Comparison of ENCODE assay signal across 32 mouse cellular contexts in the genomic region with DNA sequence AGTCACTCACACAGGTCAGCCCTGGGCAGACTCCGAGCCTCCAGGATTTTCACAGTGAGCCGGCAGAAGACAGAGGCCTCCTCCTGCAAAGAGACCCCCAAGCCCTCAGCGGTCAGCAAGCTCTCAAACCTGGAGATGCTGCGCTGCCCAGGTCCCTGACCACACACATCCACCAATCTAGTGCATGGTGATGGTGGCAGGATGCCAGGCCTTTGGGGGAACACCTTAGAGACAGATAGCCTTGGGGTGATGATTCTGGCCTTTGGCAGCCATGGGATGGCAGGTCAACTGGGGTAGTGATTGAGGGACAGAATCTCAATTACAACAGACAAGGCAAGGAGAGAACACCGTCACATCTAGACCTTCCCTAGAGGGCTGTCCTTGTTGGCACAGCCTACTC. TPM values are rescaled to one million over a fixed set of nuclear protein-coding genes. Genes with fewer than 3 reads are reported as not detected.
A peak's percentile ranks its signal among the peaks of the same experiment; 100 is the strongest.
DNase-seq lines count a peak whose midpoint lies in the region; ATAC-seq and TF ChIP-seq lines count a peak whose summit lies in the region.
"Had no signal": no experiment of that assay in that cellular context is flagged by ENCODE, and none has a peak within 500 bp of the region (broad histone marks: within the 10 kb centered on the region; RNA-seq: fewer than 3 reads in every experiment).

No protein-coding gene starts in this region.

- H3K9me3 ChIP-seq in stomach, embryonic 15.5 days: no peaks in the 10 kb centered on the region
- H3K9me3 ChIP-seq in stomach, postnatal 0 days (ENCODE audit: control insufficient read depth, low read length): no peaks in the 10 kb centered on the region
- H3K9me3 ChIP-seq: embryonic facial prominence, embryonic 10.5 days; embryonic facial prominence, embryonic 13.5 days; forebrain, embryonic 13.5 days; G1E; heart, embryonic 12.5 days; heart, embryonic 15.5 days; hindbrain, embryonic 10.5 days; hindbrain, embryonic 13.5 days; intestine, embryonic 15.5 days had no signal

- no peak overlapping the region for H3K9ac ChIP-seq in stomach, embryonic 15.5 days
- no peak overlapping the region for H3K9ac ChIP-seq in stomach, postnatal 0 days (ENCODE audit: low read length)
- H3K9ac ChIP-seq: embryonic facial prominence, embryonic 13.5 days; forebrain, embryonic 13.5 days; heart, embryonic 12.5 days; heart, embryonic 15.5 days; hindbrain, embryonic 13.5 days; intestine, embryonic 15.5 days had no signal

- peak; percentile 53 for DNase-seq in adrenal gland, adult 2 months
- DNase-seq in adrenal gland, adult 18-20 months (ENCODE audit: low spot score in 2 of 2): no peak
- DNase-seq in stomach, postnatal 0 days (ENCODE audit: low spot score): no peak
- DNase-seq in adrenal gland, postnatal 25 days: peak; percentile 46
- DNase-seq in cerebellum, adult 9-11 months: no peak
- DNase-seq in kidney, postnatal 14 days: no peak
- DNase-seq: B cell, adult 2 months; cerebellum, adult 18-20 months; cerebellum, adult 9-10 months; cerebellum, postnatal 25 days; embryo, embryonic 11 days; gastrocnemius, postnatal 14 days; heart, adult 18-20 months; heart, postnatal 10 days; heart, postnatal 36 days; kidney, adult 11 months had no signal

- no peak overlapping the region for H3K4me3 ChIP-seq in stomach, embryonic 15.5 days (replicated peaks)
- H3K4me3 ChIP-seq in stomach, postnatal 0 days (ENCODE audit: low read depth, low read length): no peak overlapping the region
- H3K4me3 ChIP-seq: embryonic facial prominence, embryonic 10.5 days; embryonic facial prominence, embryonic 13.5 days; erythroblast, embryonic 14.5 days; forebrain, embryonic 13.5 days; heart, embryonic 12.5 days; heart, embryonic 15.5 days; hindbrain, embryonic 10.5 days; hindbrain, embryonic 13.5 days; intestine, embryonic 15.5 days had no signal

- TF ChIP-seq CTCF in stomach, postnatal 0 days (IDR thresholded peaks at IDR 0.05; ENCODE audit: low read depth): no peak

- H3K4me2 ChIP-seq in stomach, embryonic 15.5 days: no peak overlapping the region
- no peak overlapping the region for H3K4me2 ChIP-seq in stomach, postnatal 0 days (replicated peaks; ENCODE audit: low read depth)
- H3K4me2 ChIP-seq: embryonic facial prominence, embryonic 13.5 days; forebrain, embryonic 13.5 days; heart, embryonic 12.5 days; heart, embryonic 15.5 days; hindbrain, embryonic 13.5 days; intestine, embryonic 15.5 days had no signal

- no peaks in the 10 kb centered on the region for H3K36me3 ChIP-seq in stomach, embryonic 15.5 days
- no peaks in the 10 kb centered on the region for H3K36me3 ChIP-seq in stomach, postnatal 0 days (ENCODE audit: control insufficient read depth, insufficient read depth, low read length)
- H3K36me3 ChIP-seq: embryonic facial prominence, embryonic 10.5 days; embryonic facial prominence, embryonic 13.5 days; G1E; heart, embryonic 12.5 days; heart, embryonic 15.5 days; hindbrain, embryonic 10.5 days; hindbrain, embryonic 13.5 days; intestine, embryonic 15.5 days had no signal

- no peak overlapping the region for H3K27ac ChIP-seq in stomach, embryonic 15.5 days
- no peak overlapping the region; the same call in 1 of the 2 replicates for H3K27ac ChIP-seq in stomach, postnatal 0 days (replicated peaks)
- H3K27ac ChIP-seq: embryonic facial prominence, embryonic 10.5 days; embryonic facial prominence, embryonic 13.5 days; forebrain, embryonic 13.5 days; heart, embryonic 15.5 days; hindbrain, embryonic 10.5 days; hindbrain, embryonic 13.5 days; intestine, embryonic 15.5 days had no signal

- no peaks in the 10 kb centered on the region for H3K4me1 ChIP-seq in stomach, embryonic 15.5 days
- H3K4me1 ChIP-seq in stomach, postnatal 0 days (replicated peaks; ENCODE audit: control insufficient read depth, insufficient read depth): no peaks in the 10 kb centered on the region
- H3K4me1 ChIP-seq: embryonic facial prominence, embryonic 13.5 days; forebrain, embryonic 13.5 days; heart, embryonic 12.5 days; heart, embryonic 15.5 days; hindbrain, embryonic 10.5 days; hindbrain, embryonic 13.5 days; intestine, embryonic 15.5 days had no signal

- 80% methylated on average over 5 of the region's 5 CpGs for WGBS in stomach, embryonic 15.5 days
- 81% methylated on average over 5 of the region's 5 CpGs for WGBS in stomach, postnatal 0 days

- peak; percentile 21; the same call in 1 of the 2 replicates for ATAC-seq in stomach, embryonic 15.5 days (ENCODE audit: insufficient read depth, low FRiP score, low read depth)
- no peak for ATAC-seq in stomach, postnatal 0 days (ENCODE audit: low FRiP score, low TSS enrichment)
- ATAC-seq: forebrain, embryonic 13.5 days; forebrain, embryonic 16.5 days; hindbrain, embryonic 16.5 days; intestine, embryonic 15.5 days; Patski had no signal

- H3K27me3 ChIP-seq in stomach, embryonic 15.5 days (replicated peaks): no peaks in the 10 kb centered on the region
- H3K27me3 ChIP-seq in stomach, postnatal 0 days (ENCODE audit: control insufficient read depth, insufficient read depth, low read length): no peaks in the 10 kb centered on the region
- H3K27me3 ChIP-seq: embryonic facial prominence, embryonic 13.5 days; forebrain, embryonic 13.5 days; heart, embryonic 12.5 days; heart, embryonic 15.5 days; hindbrain, embryonic 13.5 days; intestine, embryonic 15.5 days had no signal

- TF ChIP-seq EP300 in stomach, postnatal 0 days (optimal IDR thresholded peaks at IDR 0.05): no peak

RNA-seq across cellular contexts. Expression of a gene that starts 4.9 kb away (rescaled TPM):
- total RNA-seq in adrenal gland, adult 2 months (2021): under 1 TPM in 1 of 2 experiments, not detected in 1; 0.09 TPM
- polyA plus RNA-seq in adrenal gland, adult 2 months (2012; rRNA removed): 0.10 and 0.18 TPM in 2 replicates
- total RNA-seq in adrenal gland, adult 18-20 months (2021): under 1 TPM in 1 of 2 experiments, not detected in 1; 0.20 TPM
- not detected in 2 replicates for polyA plus RNA-seq in stomach, embryonic 15.5 days (2015; fragmentation: Nextera tagmentation; extraction: Ambion mirVana)
- polyA plus RNA-seq in stomach, postnatal 0 days (2015; fragmentation: Nextera tagmentation; extraction: Ambion mirVana): 9.8 and 10.6 TPM in 2 replicates
- 0.21 TPM in 1 of 2 replicates, not detected in the other for total RNA-seq in adrenal gland, postnatal 25 days (2021)
- total RNA-seq: CH12.LX; gastrocnemius, adult 18-20 months; gastrocnemius, postnatal 14 days; heart, adult 18-20 months; heart, postnatal 10 days; heart, postnatal 36 days had no signal
- polyA plus RNA-seq: embryonic facial prominence, embryonic 13.5 days; erythroblast, embryonic 14.5 days; forebrain, embryonic 13.5 days; forebrain, embryonic 16.5 days; G1E; heart, embryonic 12.5 days; hindbrain, embryonic 10.5 days; hindbrain, embryonic 13.5 days; intestine, embryonic 15.5 days; Patski had no signal

RNA-seq across cellular contexts. Expression of a gene that starts 29.9 kb away (rescaled TPM):
- total RNA-seq in adrenal gland, adult 2 months (2021): not detected
- not detected in 2 replicates for polyA plus RNA-seq in adrenal gland, adult 2 months (2012; rRNA removed)
- not detected for total RNA-seq in adrenal gland, adult 18-20 months (2021)
- 0.67 and 2.0 TPM in 2 replicates for polyA plus RNA-seq in stomach, embryonic 15.5 days (2015; fragmentation: Nextera tagmentation; extraction: Ambion mirVana)
- polyA plus RNA-seq in stomach, postnatal 0 days (2015; fragmentation: Nextera tagmentation; extraction: Ambion mirVana): 21.9 and 22.7 TPM in 2 replicates
- not detected in 2 replicates for total RNA-seq in adrenal gland, postnatal 25 days (2021)
- total RNA-seq: gastrocnemius, adult 18-20 months; gastrocnemius, postnatal 14 days; heart, postnatal 10 days; heart, postnatal 36 days had no signal
- polyA plus RNA-seq: embryonic facial prominence, embryonic 10.5 days; erythroblast, embryonic 14.5 days; forebrain, embryonic 13.5 days; forebrain, embryonic 16.5 days; heart, embryonic 12.5 days; hindbrain, embryonic 10.5 days; hindbrain, embryonic 13.5 days; hindbrain, embryonic 16.5 days; Patski had no signal

RNA-seq across cellular contexts. Expression of a gene that starts 39.0 kb away (rescaled TPM):
- under 1 TPM; 0.31 to 0.46 TPM for total RNA-seq in adrenal gland, adult 2 months (2021)
- 0.11 and 0.16 TPM in 2 replicates for polyA plus RNA-seq in adrenal gland, adult 2 months (2012; rRNA removed)
- under 1 TPM; 0.36 to 0.38 TPM for total RNA-seq in adrenal gland, adult 18-20 months (2021)
- polyA plus RNA-seq in stomach, embryonic 15.5 days (2015; fragmentation: Nextera tagmentation; extraction: Ambion mirVana): 0.92 and 1.8 TPM in 2 replicates
- 5.8 TPM in 2 replicates for polyA plus RNA-seq in stomach, postnatal 0 days (2015; fragmentation: Nextera tagmentation; extraction: Ambion mirVana)
- 0.33 and 0.36 TPM in 2 replicates for total RNA-seq in adrenal gland, postnatal 25 days (2021)
- total RNA-seq: CH12.LX had no signal
- polyA plus RNA-seq: embryonic facial prominence, embryonic 10.5 days; erythroblast, embryonic 14.5 days; G1E had no signal

Comparison
In these comparisons a context has a peak if more than half of its experiments do, and no peak if none do; other contexts are left out.
1. DNase-seq: peak in adrenal gland, adult 2 months (single experiment) and adrenal gland, postnatal 25 days (single experiment); none in adrenal gland, adult 18-20 months (0 of 2), stomach, postnatal 0 days (single experiment), cerebellum, adult 9-11 months (single experiment) and kidney, postnatal 14 days (single experiment).